Mouse (Mus musculus): ENCODE results near the gene Tns1. TPM values are rescaled to one million over a fixed set of nuclear protein-coding genes. Genes with fewer than 3 reads are reported as not detected.

The Tns1 gene
- polyA plus RNA-seq, 1 experiment from 2014 or later, result 17.3 TPM

DNA sequence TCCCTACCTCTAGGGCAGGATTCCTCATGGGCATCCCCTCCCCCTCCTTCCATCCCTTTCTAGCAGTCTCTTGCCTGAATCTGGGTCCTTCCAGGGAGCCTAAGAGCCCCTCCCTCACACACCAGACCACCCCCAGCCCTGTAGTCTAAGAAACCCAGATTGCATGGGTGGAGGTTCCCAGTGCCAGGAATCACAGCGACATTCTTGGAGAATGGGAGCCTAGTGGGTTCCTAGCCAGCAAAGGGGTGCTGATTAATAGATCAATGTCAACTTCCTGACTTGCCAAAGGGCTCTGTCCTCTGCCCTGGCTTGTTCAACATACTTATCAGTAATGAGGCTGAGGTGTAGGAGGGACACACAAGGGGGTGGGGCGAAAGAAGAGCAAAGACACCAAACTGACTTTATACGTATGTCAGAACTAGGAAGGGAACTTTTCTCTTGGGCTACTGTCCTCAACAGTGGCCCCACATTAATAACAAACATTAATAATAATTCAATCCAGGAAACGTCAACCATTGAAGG lies 80.6 kb downstream of the Tns1 start:
- 69% methylated on average over 4 of the region's 4 CpGs for WGBS
- Histone ChIP-seq H3K36me3 (ENCODE audit: control insufficient read depth, insufficient read depth, low read length) (no peaks in the 10 kb centered on the region), H3K4me2 (replicated peaks; ENCODE audit: low read depth, low read length) (no peak overlapping the region), H3K4me1 (replicated peaks; ENCODE audit: control insufficient read depth, insufficient read depth, low read length) (no peaks in the 10 kb centered on the region), H3K4me3 (ENCODE audit: low read depth, low read length) (no peak overlapping the region), H3K27me3 (ENCODE audit: control insufficient read depth, insufficient read depth, low read length) (no peaks in the 10 kb centered on the region), H3K9me3 (ENCODE audit: control insufficient read depth, low read length) (no peaks in the 10 kb centered on the region), H3K9ac (ENCODE audit: low read depth, low read length) (no peak overlapping the region), H3K27ac (ENCODE audit: low read depth, low read length) (no peak overlapping the region)
- DNase-seq (ENCODE audit: low spot score) (no peak), ATAC-seq (ENCODE audit: low FRiP score) (no peak)

GRCm38 (mm10) chr1:74042711-74043467 lies 81.4 kb downstream of the Tns1 start:
- Histone ChIP-seq H3K27ac (ENCODE audit: low read depth, low read length) (no peak overlapping the region), H3K4me1 (replicated peaks; ENCODE audit: control insufficient read depth, insufficient read depth, low read length) (no peaks in the 10 kb centered on the region), H3K36me3 (ENCODE audit: control insufficient read depth, insufficient read depth, low read length) (no peaks in the 10 kb centered on the region), H3K27me3 (ENCODE audit: control insufficient read depth, insufficient read depth, low read length) (no peaks in the 10 kb centered on the region), H3K4me3 (ENCODE audit: low read depth, low read length) (no peak overlapping the region), H3K4me2 (replicated peaks; ENCODE audit: low read depth, low read length) (no peak overlapping the region), H3K9ac (ENCODE audit: low read depth, low read length) (no peak overlapping the region), H3K9me3 (ENCODE audit: control insufficient read depth, low read length) (no peaks in the 10 kb centered on the region)
- 66% methylated on average over 3 of the region's 3 CpGs for WGBS
- ATAC-seq (ENCODE audit: low FRiP score), result no peak
- no peak for DNase-seq (ENCODE audit: low spot score)

GRCm38 (mm10) chr1:74041692-74042091 lies 82.6 kb downstream of the Tns1 start:
- Histone ChIP-seq H3K4me2 (replicated peaks; ENCODE audit: low read depth, low read length) (no peak overlapping the region), H3K4me3 (ENCODE audit: low read depth, low read length) (no peak overlapping the region), H3K4me1 (replicated peaks; ENCODE audit: control insufficient read depth, insufficient read depth, low read length) (peaks cover 5% of the 10 kb centered on the region; the same call in 1 of the 2 replicates), H3K27me3 (ENCODE audit: control insufficient read depth, insufficient read depth, low read length) (peaks cover 7% of the 10 kb centered on the region), H3K36me3 (ENCODE audit: control insufficient read depth, insufficient read depth, low read length) (no peaks in the 10 kb centered on the region), H3K27ac (ENCODE audit: low read depth, low read length) (no peak overlapping the region), H3K9ac (ENCODE audit: low read depth, low read length) (no peak overlapping the region), H3K9me3 (ENCODE audit: control insufficient read depth, low read length) (no peaks in the 10 kb centered on the region)
- WGBS, result 45% methylated on average over 8 of the region's 8 CpGs
- DNase-seq (ENCODE audit: low spot score) (peak; percentile 41), ATAC-seq (ENCODE audit: low FRiP score) (no peak)

DNA sequence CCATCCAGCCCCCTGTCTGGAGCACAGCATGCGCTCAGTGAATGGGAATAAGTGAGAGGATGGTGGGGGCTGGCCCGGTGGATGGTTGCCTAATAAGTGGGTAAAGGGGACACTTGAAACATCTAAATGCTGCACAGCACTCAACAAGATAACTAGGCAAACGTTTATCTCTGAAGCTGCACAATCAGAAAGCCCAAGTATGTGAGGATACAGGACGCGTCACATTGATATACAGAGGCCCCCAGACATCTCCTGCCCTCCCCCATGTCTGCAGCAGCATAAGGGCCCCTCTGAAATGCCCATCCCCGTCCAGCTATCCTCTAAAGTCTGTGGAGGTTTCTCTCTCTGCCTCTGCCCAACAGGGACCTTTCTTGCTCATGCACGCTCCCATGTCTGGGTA lies 83.1 kb downstream of the Tns1 start:
- Histone ChIP-seq H3K4me3 (ENCODE audit: low read depth, low read length) (no peak overlapping the region), H3K9ac (ENCODE audit: low read depth, low read length) (no peak overlapping the region), H3K36me3 (ENCODE audit: control insufficient read depth, insufficient read depth, low read length) (no peaks in the 10 kb centered on the region), H3K4me1 (replicated peaks; ENCODE audit: control insufficient read depth, insufficient read depth, low read length) (peaks cover 6% of the 10 kb centered on the region; the same call in 1 of the 2 replicates), H3K4me2 (replicated peaks; ENCODE audit: low read depth, low read length) (no peak overlapping the region), H3K27ac (ENCODE audit: low read depth, low read length) (no peak overlapping the region), H3K9me3 (ENCODE audit: control insufficient read depth, low read length) (no peaks in the 10 kb centered on the region), H3K27me3 (ENCODE audit: control insufficient read depth, insufficient read depth, low read length) (peaks cover 10% of the 10 kb centered on the region)
- ATAC-seq (ENCODE audit: low FRiP score), result no peak
- 73% methylated on average over 7 of the region's 7 CpGs for WGBS
- no peak for DNase-seq (ENCODE audit: low spot score)

DNA sequence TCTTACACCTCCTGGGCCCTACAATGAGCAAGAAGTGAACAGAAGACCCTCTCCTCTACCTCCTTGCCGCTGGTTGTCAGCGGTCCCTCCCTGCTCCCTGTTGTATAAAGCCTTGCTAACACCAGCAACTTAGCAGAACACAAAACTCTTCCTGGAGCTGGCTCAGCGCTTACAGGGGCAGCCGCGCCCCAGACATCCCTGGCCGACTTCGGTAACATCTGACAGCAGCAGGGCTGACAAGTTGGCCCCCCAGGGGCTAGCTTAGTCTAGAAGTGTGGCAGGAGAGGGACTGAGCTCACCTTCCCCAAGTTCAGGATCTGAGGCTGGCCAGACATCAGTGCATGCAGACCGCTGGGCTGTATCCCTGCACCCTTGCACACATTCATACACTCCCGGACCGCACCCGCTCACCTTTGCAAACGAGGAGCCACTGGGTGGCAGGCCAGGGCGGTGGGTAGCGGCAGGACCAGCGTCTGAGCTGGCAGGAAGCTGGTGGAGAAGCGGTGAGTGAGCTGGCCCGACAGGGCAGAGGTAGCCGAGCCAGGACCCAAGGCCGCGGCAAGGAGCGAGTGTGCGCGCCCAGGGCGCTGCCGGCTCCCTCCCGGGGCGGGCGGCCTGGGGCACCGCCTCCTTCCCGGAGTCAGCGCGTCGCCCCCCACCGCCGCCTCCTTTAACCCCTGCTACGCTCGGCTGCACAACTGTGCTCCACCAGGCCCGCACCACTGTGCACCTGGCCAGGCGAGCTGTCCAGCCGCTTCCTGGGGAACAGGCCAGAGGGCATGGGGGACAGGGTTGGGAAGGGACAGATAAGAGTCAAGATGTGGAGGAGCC lies 87.5 kb downstream of the Tns1 start:
- H3K4me2 ChIP-seq (replicated peaks; ENCODE audit: low read depth, low read length), result peak overlapping the region; percentile 60
- WGBS, result 3% methylated on average over 39 of the region's 40 CpGs
- no peaks in the 10 kb centered on the region for H3K36me3 ChIP-seq (ENCODE audit: control insufficient read depth, insufficient read depth, low read length)
- peaks cover 6% of the 10 kb centered on the region; the same call in 1 of the 2 replicates for H3K4me1 ChIP-seq (replicated peaks; ENCODE audit: control insufficient read depth, insufficient read depth, low read length)
- H3K9ac ChIP-seq (ENCODE audit: low read depth, low read length), result no peak overlapping the region
- peaks cover 10% of the 10 kb centered on the region for H3K27me3 ChIP-seq (ENCODE audit: control insufficient read depth, insufficient read depth, low read length)
- no peaks in the 10 kb centered on the region for H3K9me3 ChIP-seq (ENCODE audit: control insufficient read depth, low read length)
- ATAC-seq (ENCODE audit: low FRiP score) (0 out of 2 replicates have a peak, but pooled peaks have one; percentile 38), DNase-seq (ENCODE audit: low spot score) (peak; percentile 43)
- H3K4me3 ChIP-seq (ENCODE audit: low read depth, low read length), result peak overlapping the region; percentile 25
- no peak overlapping the region for H3K27ac ChIP-seq (ENCODE audit: low read depth, low read length)

DNA sequence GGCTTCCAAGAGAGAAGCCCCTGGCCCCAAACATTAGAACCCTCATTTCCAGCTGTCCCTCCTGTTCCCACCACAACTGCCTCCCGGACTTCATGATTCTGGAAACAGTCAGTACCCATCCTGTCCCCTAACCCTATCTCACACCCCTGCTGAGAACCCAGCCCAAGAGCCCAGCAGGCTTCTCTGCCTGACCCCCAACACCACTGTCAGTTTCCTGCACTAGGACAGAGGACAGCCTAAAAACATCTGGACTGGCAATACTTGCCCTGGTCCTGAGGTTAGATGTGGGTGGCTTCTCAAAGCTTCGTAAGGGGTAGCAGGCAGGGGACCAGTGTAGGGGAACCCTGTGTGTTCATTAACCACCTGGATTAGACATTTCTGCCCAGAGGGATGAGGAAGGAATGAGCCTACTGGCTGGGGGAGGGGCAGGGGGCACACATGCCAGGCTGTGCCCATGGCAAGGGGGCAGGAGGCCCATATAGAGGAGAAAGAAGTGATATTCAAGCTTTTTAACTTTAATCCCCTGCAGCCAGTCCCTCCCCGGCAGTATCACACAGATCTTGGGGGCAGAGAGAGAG lies 88.2 kb downstream of the Tns1 start:
- 41% methylated on average over 3 of the region's 3 CpGs for WGBS
- DNase-seq (ENCODE audit: low spot score) (no peak), ATAC-seq (ENCODE audit: low FRiP score) (no peak)
- Histone ChIP-seq H3K4me3 (ENCODE audit: low read depth, low read length) (no peak overlapping the region), H3K9ac (ENCODE audit: low read depth, low read length) (no peak overlapping the region), H3K4me2 (replicated peaks; ENCODE audit: low read depth, low read length) (no peak overlapping the region), H3K9me3 (ENCODE audit: control insufficient read depth, low read length) (no peaks in the 10 kb centered on the region), H3K4me1 (replicated peaks; ENCODE audit: control insufficient read depth, insufficient read depth, low read length) (peaks cover 8% of the 10 kb centered on the region), H3K27ac (ENCODE audit: low read depth, low read length) (no peak overlapping the region), H3K36me3 (ENCODE audit: control insufficient read depth, insufficient read depth, low read length) (no peaks in the 10 kb centered on the region), H3K27me3 (ENCODE audit: control insufficient read depth, insufficient read depth, low read length) (peaks cover 10% of the 10 kb centered on the region)

DNA sequence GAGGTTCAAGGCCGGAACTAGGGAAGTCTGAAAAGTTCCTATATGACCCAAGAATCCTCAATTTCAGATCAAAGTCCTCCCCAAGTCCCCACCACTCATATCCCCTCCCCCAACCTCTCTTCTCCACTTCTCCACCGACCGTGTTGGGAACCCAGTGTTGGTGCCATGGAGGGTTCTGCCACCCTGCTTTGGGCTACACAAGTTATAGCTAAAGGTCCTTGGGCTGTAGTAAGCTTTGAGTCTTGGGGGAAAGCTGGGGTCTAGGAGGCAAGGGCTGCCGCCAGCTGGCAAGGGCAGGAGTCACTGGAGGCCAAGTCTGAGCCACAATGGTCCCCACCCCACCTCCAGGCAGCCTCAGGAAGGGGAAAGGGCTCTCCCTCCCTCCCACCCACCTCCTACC lies 88.8 kb downstream of the Tns1 start:
- Histone ChIP-seq H3K27ac (ENCODE audit: low read depth, low read length) (no peak overlapping the region), H3K4me3 (ENCODE audit: low read depth, low read length) (no peak overlapping the region), H3K4me1 (replicated peaks; ENCODE audit: control insufficient read depth, insufficient read depth, low read length) (peaks cover 11% of the 10 kb centered on the region), H3K9me3 (ENCODE audit: control insufficient read depth, low read length) (no peaks in the 10 kb centered on the region), H3K9ac (ENCODE audit: low read depth, low read length) (no peak overlapping the region), H3K27me3 (ENCODE audit: control insufficient read depth, insufficient read depth, low read length) (peaks cover 10% of the 10 kb centered on the region), H3K36me3 (ENCODE audit: control insufficient read depth, insufficient read depth, low read length) (no peaks in the 10 kb centered on the region), H3K4me2 (replicated peaks; ENCODE audit: low read depth, low read length) (no peak overlapping the region)
- ATAC-seq (ENCODE audit: low FRiP score) (no peak), DNase-seq (ENCODE audit: low spot score) (no peak)
- WGBS, result 71% methylated on average over 4 of the region's 4 CpGs

DNA sequence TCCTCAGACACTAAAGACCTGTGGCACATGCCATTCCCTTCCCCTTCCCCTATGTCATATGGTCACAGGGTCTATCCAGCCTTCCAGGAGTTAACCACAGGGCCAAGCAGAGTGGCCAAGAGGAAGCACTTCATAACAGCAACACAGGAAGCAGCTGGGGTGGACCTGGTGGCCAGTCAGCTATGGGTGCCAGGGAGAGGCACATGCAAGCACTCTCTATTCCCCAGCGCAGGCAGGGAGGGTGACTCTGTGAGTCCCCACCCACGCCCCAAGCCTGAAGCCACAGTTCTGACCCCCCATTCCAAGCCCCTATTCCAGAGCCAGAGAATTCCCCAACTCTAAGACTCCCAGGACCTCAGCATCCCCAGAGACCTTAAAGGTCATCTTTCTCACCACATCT lies 89.5 kb downstream of the Tns1 start:
- Histone ChIP-seq H3K4me3 (ENCODE audit: low read depth, low read length) (no peak overlapping the region), H3K36me3 (ENCODE audit: control insufficient read depth, insufficient read depth, low read length) (no peaks in the 10 kb centered on the region), H3K27ac (ENCODE audit: low read depth, low read length) (no peak overlapping the region), H3K27me3 (ENCODE audit: control insufficient read depth, insufficient read depth, low read length) (peaks cover 10% of the 10 kb centered on the region), H3K4me2 (replicated peaks; ENCODE audit: low read depth, low read length) (no peak overlapping the region), H3K4me1 (replicated peaks; ENCODE audit: control insufficient read depth, insufficient read depth, low read length) (peaks cover 11% of the 10 kb centered on the region), H3K9me3 (ENCODE audit: control insufficient read depth, low read length) (no peaks in the 10 kb centered on the region), H3K9ac (ENCODE audit: low read depth, low read length) (no peak overlapping the region)
- DNase-seq (ENCODE audit: low spot score) (no peak), ATAC-seq (ENCODE audit: low FRiP score) (no peak)
- 69% methylated on average over 2 of the region's 2 CpGs for WGBS
